Mouse (Mus musculus) lung, embryonic 16.5 days (tissue): ENCODE measurements at regions not wholly inside any gene's neighbourhood (a gene's known extent, or its start where the extent isn't known, plus 50 kb on each side); places are given as distances from the start of the nearest gene placed in this dataset.
"Not testable (repeated sequence)": the region's sequence is repeated elsewhere in the genome, so short reads cannot be mapped to it uniquely, and the experiment has no call there.

Experiments used
- ATAC-seq: fragments of 200-750 bp; cut with Nextera tagmentation; 2 replicates; pipeline ENCODE4 v1.8.0; 2017; ENCODE audit warnings: low read depth, mild to moderate bottlenecking, moderate library complexity
- H3K27ac ChIP-seq: fragments of 300-500 bp; sonication (generic); 2 replicates; pipeline ENCODE4 v1.5.1; 2014; ENCODE audit warnings: mild to moderate bottlenecking, control low read depth, low read length
- H3K27me3 ChIP-seq: fragments of 300-500 bp; sonication (generic); 2 replicates; pipeline ENCODE4 v1.6.1; 2014; ENCODE audit warnings: low read depth, low read length, mixed read lengths; ENCODE audit not compliant: control insufficient read depth, insufficient read depth
- H3K36me3 ChIP-seq: fragments of 300-500 bp; sonication (generic); 2 replicates; pipeline ENCODE4 v1.6.1; 2014; ENCODE audit warnings: low read length; ENCODE audit not compliant: control insufficient read depth, insufficient read depth
- H3K4me1 ChIP-seq: fragments of 300-500 bp; sonication (generic); replicated peaks from 2 replicates; pipeline ENCODE4 v1.6.1; 2014; ENCODE audit warnings: low read length, mixed read lengths; ENCODE audit not compliant: control insufficient read depth, insufficient read depth
- H3K4me2 ChIP-seq: fragments of 300-500 bp; sonication (generic); 2 replicates; pipeline ENCODE4 v1.6.1; 2014; ENCODE audit warnings: low read depth, low read length, control low read depth
- H3K4me3 ChIP-seq: fragments of 300-500 bp; sonication (generic); 2 replicates; pipeline ENCODE4 v1.5.1; 2014; ENCODE audit warnings: mild to moderate bottlenecking, low read length, control low read depth
- H3K9ac ChIP-seq: fragments of 300-500 bp; sonication (generic); 2 replicates; pipeline ENCODE4 v1.6.1; 2014; ENCODE audit warnings: low read length, control low read depth
- H3K9me3 ChIP-seq: fragments of 300-500 bp; sonication (generic); 2 replicates; pipeline ENCODE4 v1.6.1; 2016; ENCODE audit warnings: low read length; ENCODE audit not compliant: control insufficient read depth
- WGBS: fragments of 180-500 bp; shearing (Covaris S2); extraction: QIAGEN DNeasy Blood & Tissue Kit; methylation state at CpG from one replicate; pipeline ENCODE4 v1.1.7; 2014; 5-methylcytosine and 5-hydroxymethylcytosine counted together

DNA sequence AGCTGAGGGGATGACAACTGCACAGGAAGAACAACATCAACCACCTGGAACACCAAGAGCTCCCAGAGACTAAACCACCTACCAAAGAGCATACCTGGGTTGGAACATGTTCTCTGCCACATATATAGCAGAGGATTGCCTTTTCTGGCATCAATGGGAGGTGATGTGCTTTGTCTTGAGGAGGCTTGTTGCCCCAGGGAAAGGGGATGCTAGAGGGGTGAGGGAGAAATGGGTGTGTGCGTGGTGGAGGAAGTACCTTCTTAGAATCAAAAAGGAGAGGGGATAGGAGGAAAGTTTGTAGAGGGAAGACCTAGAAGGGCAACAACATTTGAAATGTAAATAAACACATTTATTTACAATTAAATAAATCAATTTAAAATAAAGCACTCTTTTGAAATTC, 358.5 kb upstream of the Pfkp start:
- Histone ChIP-seq H3K4me1 (no peaks in the 10 kb centered on the region), H3K27me3 (no peaks in the 10 kb centered on the region), H3K9ac (no peak overlapping the region), H3K4me2 (no peak overlapping the region), H3K27ac (no peak overlapping the region), H3K4me3 (no peak overlapping the region), H3K9me3 (no peaks in the 10 kb centered on the region), H3K36me3 (no peaks in the 10 kb centered on the region)
- 72% methylated on average over 1 of the region's 1 CpGs for WGBS
- no peak for ATAC-seq

DNA sequence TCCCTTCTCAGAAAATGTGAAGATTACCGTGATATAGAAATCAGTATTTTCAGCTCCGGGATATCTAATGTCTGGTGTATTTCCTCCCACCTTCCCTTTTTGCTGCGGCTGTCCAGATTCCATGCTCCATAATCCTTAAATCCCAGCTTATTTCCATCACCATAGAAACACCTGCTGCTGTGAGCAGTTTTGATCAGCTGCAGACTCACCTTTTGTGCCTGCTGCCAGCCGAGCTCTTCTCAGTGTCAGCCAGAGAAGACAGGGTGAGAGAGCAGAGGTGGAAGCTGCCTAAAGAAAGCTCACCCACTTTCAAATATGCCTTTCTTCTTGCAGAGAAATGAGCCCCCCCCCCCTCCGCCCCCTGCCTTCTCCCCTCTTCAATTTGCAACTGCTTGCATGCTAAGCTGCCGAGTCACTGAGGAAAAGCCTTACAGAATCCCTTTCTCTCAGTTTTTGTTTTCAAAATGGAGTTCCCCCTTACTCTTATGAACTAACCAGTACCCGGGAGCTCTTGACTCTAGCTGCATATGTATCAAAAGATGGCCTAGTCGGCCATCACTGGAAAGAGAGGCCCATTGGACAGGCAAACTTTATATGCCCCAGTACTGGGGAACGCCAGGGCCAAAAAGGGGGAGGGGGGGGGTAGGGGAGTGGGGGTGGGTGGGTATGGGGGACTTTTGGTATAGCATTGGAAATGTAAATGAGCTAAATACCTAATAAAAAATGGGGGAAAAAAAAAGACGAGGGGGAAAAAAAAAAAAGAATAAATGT, 350.1 kb upstream of the Pfkp start:
- ATAC-seq, H3K27me3 ChIP-seq: not testable (repeated sequence)
- 48% methylated on average over 10 of the region's 10 CpGs for WGBS

DNA sequence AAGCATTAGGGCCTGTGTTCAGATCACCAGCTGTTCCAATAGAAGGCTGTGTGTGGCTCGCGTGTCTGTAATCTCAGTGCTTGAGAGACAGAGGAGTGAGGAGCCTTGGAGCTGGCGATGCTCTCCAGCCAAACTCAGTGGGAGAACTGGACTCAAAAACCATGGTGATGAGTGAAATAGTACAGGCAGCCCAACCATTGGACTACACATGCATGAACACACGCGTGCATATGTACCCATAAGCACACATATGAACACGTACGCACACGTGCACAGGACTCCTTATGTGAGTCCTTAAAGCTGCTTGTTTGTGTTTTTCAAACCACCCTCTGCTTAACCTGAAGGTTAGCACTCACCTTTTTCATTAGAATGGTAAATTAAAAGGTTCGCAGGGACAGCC, 349.5 kb upstream of the Pfkp start:
- no peaks in the 10 kb centered on the region for H3K9me3 ChIP-seq
- no peaks in the 10 kb centered on the region for H3K36me3 ChIP-seq
- 83% methylated on average over 9 of the region's 9 CpGs for WGBS
- no peak overlapping the region for H3K9ac ChIP-seq
- H3K27ac ChIP-seq: no peak overlapping the region
- no peaks in the 10 kb centered on the region for H3K27me3 ChIP-seq
- no peaks in the 10 kb centered on the region for H3K4me1 ChIP-seq
- H3K4me2 ChIP-seq: no peak overlapping the region
- no peak for ATAC-seq
- H3K4me3 ChIP-seq: no peak overlapping the region

More for the DNA sequence above, 350.1 kb upstream of the Pfkp start:
- H3K4me3 ChIP-seq, H3K36me3 ChIP-seq, H3K9me3 ChIP-seq, H3K4me1 ChIP-seq, H3K9ac ChIP-seq, H3K27ac ChIP-seq, H3K4me2 ChIP-seq: not testable (repeated sequence)

DNA sequence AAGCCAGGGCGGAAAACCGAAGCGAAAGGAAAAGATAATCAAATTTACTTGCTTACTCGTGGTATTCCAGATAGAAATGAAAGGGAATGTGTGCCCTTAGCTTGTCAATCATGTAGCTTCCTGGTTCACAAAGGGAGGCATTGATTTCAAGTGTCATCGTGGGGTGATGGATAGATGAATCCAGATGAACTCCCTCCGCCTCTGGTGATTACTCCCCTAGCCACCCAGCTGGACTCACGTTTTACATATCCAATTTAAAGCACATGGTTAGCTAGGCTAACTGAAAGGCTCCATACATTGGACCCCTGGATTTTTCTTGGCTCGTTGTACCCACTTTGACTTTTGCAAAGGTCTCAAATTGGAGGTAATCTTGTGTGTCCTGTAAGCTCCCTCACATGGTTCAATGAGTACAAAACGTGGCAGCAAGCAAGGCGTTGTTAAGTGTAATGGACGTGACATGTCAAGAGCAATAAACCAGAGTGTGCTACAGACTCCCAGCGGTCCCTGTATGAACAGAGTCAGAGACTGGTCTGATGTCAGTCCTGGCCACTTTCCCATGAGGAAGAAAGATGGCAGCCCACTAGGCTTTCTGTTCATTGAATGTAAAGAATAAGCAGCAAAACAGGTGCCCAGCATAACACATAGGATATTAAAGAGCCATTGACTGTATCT, 343.9 kb upstream of the Pfkp start:
- no peaks in the 10 kb centered on the region for H3K4me1 ChIP-seq
- no peak overlapping the region for H3K27ac ChIP-seq
- no peak overlapping the region for H3K4me2 ChIP-seq
- H3K9me3 ChIP-seq: no peaks in the 10 kb centered on the region
- no peak for ATAC-seq
- WGBS: 67% methylated on average over 12 of the region's 12 CpGs
- no peaks in the 10 kb centered on the region for H3K36me3 ChIP-seq
- no peak overlapping the region for H3K4me3 ChIP-seq
- no peaks in the 10 kb centered on the region for H3K27me3 ChIP-seq
- H3K9ac ChIP-seq: no peak overlapping the region

DNA sequence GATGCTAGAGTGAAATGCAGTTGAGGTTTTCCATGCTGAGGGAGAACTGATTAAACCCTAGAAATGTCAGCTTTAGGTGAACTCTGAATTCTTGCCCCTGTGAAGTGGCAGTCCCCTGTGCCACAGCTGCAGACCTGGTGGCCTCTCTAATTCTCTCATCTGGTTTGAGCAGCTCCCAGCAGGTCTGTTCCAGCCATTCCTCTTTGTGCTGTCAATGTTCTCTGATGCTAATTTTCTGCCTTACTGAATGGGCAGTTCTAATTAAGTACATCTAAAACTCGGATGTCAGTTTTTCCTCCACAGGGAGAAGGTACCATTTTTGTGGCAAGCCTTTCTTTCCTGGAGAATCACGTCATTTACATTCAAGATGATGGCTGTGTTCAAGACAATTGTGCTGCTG, 343.1 kb upstream of the Pfkp start:
- Histone ChIP-seq H3K4me3 (no peak overlapping the region), H3K36me3 (no peaks in the 10 kb centered on the region), H3K4me2 (no peak overlapping the region), H3K9ac (no peak overlapping the region), H3K27me3 (no peaks in the 10 kb centered on the region), H3K4me1 (no peaks in the 10 kb centered on the region), H3K9me3 (no peaks in the 10 kb centered on the region), H3K27ac (no peak overlapping the region)
- 71% methylated on average over 2 of the region's 2 CpGs for WGBS
- no peak for ATAC-seq

DNA sequence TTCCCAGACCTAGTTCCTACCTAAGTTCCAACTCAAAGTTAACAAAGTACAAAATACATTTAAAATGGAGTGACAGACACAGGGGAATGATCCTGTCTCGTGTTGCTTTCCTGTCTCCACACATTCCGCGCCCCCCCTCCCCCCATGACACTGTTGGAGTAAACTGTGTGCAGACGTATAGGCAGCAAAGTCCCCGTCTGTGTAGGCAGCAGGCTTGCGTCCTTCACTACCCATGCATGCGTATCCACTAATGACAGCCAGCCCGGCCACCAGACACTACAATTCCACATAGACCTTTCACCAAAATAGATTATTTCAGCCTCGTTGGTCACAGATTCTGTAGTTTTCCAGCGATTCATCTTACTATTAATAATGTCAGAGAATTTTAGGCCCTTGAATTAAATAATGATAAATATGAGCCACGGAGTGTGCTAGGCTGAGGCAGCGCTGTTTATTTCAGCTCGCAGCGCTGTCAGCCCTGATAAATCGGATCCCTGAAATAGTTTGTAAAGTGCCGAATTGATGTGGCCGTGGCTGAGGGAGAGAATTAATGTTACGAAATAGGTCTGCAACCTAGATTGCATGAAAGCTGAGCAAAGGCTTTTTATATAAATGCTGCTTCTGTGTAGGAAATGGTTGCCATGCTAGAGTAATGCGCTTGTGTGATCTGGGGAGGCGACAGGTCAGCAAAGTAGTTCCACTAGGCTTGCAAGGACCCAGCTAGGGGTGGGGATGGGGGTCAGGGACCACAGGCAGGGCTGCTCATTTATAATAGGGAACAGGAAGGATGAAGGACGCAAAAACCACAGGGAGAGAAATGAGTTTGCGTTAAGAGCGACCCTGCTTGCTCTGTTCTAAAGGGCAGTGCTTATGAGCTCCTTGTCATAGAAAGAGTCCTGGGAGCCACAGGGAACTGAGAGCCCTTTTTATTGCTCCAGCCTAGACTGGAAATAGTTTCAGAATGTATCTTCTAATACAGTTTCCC, 336.7 kb upstream of the Pfkp start:
- WGBS: 48% methylated on average over 23 of the region's 23 CpGs

DNA sequence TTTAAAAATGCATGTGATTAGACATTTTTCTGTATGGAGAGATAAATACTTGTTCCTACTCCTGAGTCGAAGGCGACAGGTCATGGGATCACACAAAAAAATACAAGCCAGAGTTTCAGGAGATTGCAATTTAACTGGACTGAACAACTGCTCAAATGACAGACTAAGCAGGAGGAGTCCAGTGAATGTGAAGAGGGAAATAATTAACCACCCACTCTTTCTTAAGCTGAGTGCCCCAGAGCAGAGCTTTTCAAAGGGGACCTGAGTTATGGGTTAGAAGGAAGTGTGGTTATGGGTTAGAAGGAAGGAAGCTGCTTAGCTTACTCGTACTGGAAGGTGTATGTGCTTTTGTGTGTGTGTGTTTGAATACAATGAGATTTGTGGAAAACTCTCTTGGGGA, 307.1 kb upstream of the Pfkp start:
- no peaks in the 10 kb centered on the region for H3K27me3 ChIP-seq
- no peak overlapping the region for H3K27ac ChIP-seq
- no peaks in the 10 kb centered on the region for H3K36me3 ChIP-seq
- H3K9ac ChIP-seq: no peak overlapping the region
- H3K9me3 ChIP-seq: no peaks in the 10 kb centered on the region
- 63% methylated on average over 3 of the region's 3 CpGs for WGBS
- ATAC-seq: no peak
- no peak overlapping the region for H3K4me3 ChIP-seq
- H3K4me2 ChIP-seq: no peak overlapping the region
- no peaks in the 10 kb centered on the region for H3K4me1 ChIP-seq

More for the DNA sequence above, 336.7 kb upstream of the Pfkp start:
- Histone ChIP-seq H3K4me3 (no peak overlapping the region), H3K27me3 (no peaks in the 10 kb centered on the region), H3K9me3 (no peaks in the 10 kb centered on the region), H3K27ac (no peak overlapping the region), H3K36me3 (no peaks in the 10 kb centered on the region), H3K9ac (no peak overlapping the region), H3K4me2 (no peak overlapping the region), H3K4me1 (no peaks in the 10 kb centered on the region)
- ATAC-seq: no peak

DNA sequence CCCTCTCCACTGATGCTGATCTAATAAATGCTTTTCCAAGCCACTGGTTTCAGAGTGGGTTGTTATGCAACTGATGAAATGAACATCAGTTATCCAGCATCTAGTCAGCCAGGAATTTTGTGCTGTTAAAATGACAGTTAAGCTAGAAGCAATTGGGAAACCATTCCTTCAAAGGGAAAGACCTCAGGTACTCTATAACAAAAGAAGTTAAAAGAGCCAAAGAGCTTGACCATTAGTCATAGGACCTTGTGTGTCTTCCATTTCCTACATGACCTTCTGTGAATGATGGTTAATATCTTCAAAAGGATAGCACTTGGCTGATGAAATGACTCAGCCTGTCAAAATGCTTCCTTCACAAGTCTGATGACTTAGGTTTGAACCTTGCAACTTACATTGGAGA, 275.6 kb upstream of the Pfkp start:
- H3K9me3 ChIP-seq: no peaks in the 10 kb centered on the region
- no peak overlapping the region for H3K27ac ChIP-seq
- H3K4me3 ChIP-seq: no peak overlapping the region
- H3K27me3 ChIP-seq: no peaks in the 10 kb centered on the region
- no peak overlapping the region for H3K4me2 ChIP-seq
- no peak for ATAC-seq
- no peaks in the 10 kb centered on the region for H3K36me3 ChIP-seq
- no peak overlapping the region for H3K9ac ChIP-seq
- H3K4me1 ChIP-seq: no peaks in the 10 kb centered on the region

DNA sequence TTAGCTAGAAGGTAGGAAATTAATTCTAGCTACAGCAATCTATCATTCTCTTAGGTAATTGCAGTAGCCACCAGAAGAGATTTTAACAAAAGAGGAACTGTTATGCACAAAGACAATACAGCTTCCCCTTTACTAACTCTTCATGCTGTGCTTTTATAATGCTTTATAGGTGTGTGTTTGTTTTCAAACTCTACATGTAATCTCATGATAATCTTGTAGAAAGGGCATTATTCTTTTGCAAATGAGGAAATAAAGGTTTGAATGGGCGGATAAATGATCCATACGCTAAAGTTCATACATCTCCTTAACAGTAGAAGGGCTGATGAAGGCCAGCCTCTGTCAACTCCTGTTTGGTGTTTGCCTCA, 273.8 kb upstream of the Pfkp start:
- ATAC-seq: no peak
- Histone ChIP-seq H3K36me3 (no peaks in the 10 kb centered on the region), H3K27ac (no peak overlapping the region), H3K9me3 (no peaks in the 10 kb centered on the region), H3K4me1 (no peaks in the 10 kb centered on the region), H3K4me3 (no peak overlapping the region), H3K4me2 (no peak overlapping the region), H3K9ac (no peak overlapping the region), H3K27me3 (no peaks in the 10 kb centered on the region)
- WGBS: 61% methylated on average over 2 of the region's 2 CpGs
